Mouse (Mus musculus) ES-E14 (cell line): Measurements from ENCODE around the gene Anapc13. TPM values are rescaled to one million over a fixed set of nuclear protein-coding genes. Genes with fewer than 3 reads are reported as not detected.

Experiments
- DNase-seq: peaks from one replicate; pipeline ENCODE4 v3.0.0-alpha.2; 2013; ENCODE audit warnings: low read depth, low spot score
- H3K27ac ChIP-seq: 2 replicates; pipeline ENCODE4 v1.5.1; 2012; ENCODE audit warnings: low read depth, mild to moderate bottlenecking, low read length, moderate library complexity, mixed read lengths; ENCODE audit not compliant: poor library complexity, insufficient read depth, severe bottlenecking
- H3K36me3 ChIP-seq: 2 replicates; pipeline ENCODE4 v1.6.1; 2012; ENCODE audit warnings: mild to moderate bottlenecking, low read length, moderate library complexity, mixed read lengths; ENCODE audit not compliant: control insufficient read depth, poor library complexity, insufficient read depth, severe bottlenecking
- H3K4me1 ChIP-seq, 2 experiments: fragments of 150-350 bp in 1 of 2; sonication (generic) in 1 of 2; 2 replicates each; pipeline ENCODE4 v1.6.1; 2012; ENCODE audit warnings: low read length in 2 of 2, mild to moderate bottlenecking in 1 of 2, mixed read lengths in 1 of 2; ENCODE audit not compliant: control insufficient read depth in 2 of 2, insufficient read depth in 2 of 2, poor library complexity in 1 of 2
- H3K4me3 ChIP-seq, 2 experiments: fragments of 150-350 bp in 1 of 2; sonication (generic) in 1 of 2; 2 replicates each; pipeline ENCODE4 v1.5.1; 2012; ENCODE audit warnings: low read length in 2 of 2, low read depth in 1 of 2, mild to moderate bottlenecking in 1 of 2, mixed read lengths in 1 of 2; ENCODE audit not compliant: insufficient read depth in 1 of 2, poor library complexity in 1 of 2, severe bottlenecking in 1 of 2
- H3K9ac ChIP-seq: 2 replicates; pipeline ENCODE4 v1.6.1; 2012; ENCODE audit warnings: low read depth, mild to moderate bottlenecking, low read length, mixed read lengths; ENCODE audit not compliant: poor library complexity, insufficient read depth, severe bottlenecking
- H3K9me3 ChIP-seq: fragments of 150-350 bp; sonication (generic); 2 replicates; pipeline ENCODE4 v1.6.1; 2012; ENCODE audit warnings: low read depth, mild to moderate bottlenecking, low read length; ENCODE audit not compliant: control insufficient read depth, insufficient read depth
- CHD2 ChIP-seq: IDR thresholded peaks from 2 replicates; pipeline ENCODE4 v1.6.1; 2014; ENCODE audit warnings: mild to moderate bottlenecking, low read depth, low read length, inconsistent platforms
- HCFC1 ChIP-seq: IDR thresholded peaks from 2 replicates; pipeline ENCODE4 v1.6.1; 2012; ENCODE audit warnings: low read length, inconsistent platforms, borderline replicate concordance; ENCODE audit not compliant: insufficient read depth
- MAFK ChIP-seq: IDR thresholded peaks from 2 replicates; pipeline ENCODE4 v1.6.1; 2014; ENCODE audit warnings: mild to moderate bottlenecking, low read depth, low read length, inconsistent platforms; ENCODE audit not compliant: insufficient read depth
- ZC3H11A ChIP-seq: IDR thresholded peaks from 2 replicates; pipeline ENCODE4 v1.6.1; 2012; ENCODE audit warnings: low read depth, mild to moderate bottlenecking, inconsistent platforms, low read length, borderline replicate concordance
- ZNF384 ChIP-seq: IDR thresholded peaks from 2 replicates; pipeline ENCODE4 v1.6.1; 2012; ENCODE audit warnings: low read depth, low read length, inconsistent platforms
- in situ Hi-C, 2 experiments: fragments of 600-800 bp; cut with MboI; formaldehyde crosslinking; loops; one replicate each; pipeline ENCODE4 v1.15.1; 2025; ENCODE audit warnings: low sequenced_read_pairs in 2 of 2, inconsistent platforms in 1 of 2; ENCODE audit not compliant: unreplicated experiment in 2 of 2
- total RNA-seq: library from RNA; depleted of rRNA; stranded (reverse); fragments of 300-350 nt; gene quantifications from 2 replicates; pipeline ENCODE4 v1.2.3, GENCODE M21; 2012

The Anapc13 gene
- total RNA-seq, 1 experiment: 103 TPM

DNA sequence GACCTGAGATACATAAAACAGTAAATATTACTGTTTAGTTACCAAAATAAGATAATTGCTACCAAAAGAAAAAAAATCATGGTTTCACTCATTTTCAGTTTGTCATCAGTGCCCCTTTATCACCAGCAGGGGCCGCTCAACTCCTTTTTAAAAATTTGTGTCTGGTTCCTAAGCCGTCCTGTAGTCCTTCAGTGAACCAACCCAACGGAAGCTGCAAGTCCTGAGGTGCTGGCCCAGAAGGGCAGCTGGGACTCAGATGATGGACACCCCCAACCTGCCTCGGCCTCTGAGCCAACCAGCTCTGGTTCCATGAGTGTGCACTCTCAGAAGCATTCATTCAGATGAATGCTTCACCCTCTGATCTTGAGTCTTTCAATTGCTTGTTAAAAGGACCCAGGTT, 10.5 kb downstream of the Anapc13 start:
- peaks cover 9% of the 10 kb centered on the region; the same call in 1 of the 2 replicates for H3K36me3 ChIP-seq
- peak; percentile 56 for DNase-seq
- no peak overlapping the region for H3K9ac ChIP-seq
- no peak overlapping the region for H3K4me3 ChIP-seq
- no peak overlapping the region for H3K27ac ChIP-seq
- peaks cover 0 to 6% of the 10 kb centered on the region in 2 experiments; a peak in 1 of 4 replicates for H3K4me1 ChIP-seq
- in situ Hi-C loops: loop anchor here (5.0 to 10.0 kb wide), 3 partner anchors 141 to 228 kb away; no protein-coding TSS in a partner anchor
- TF ChIP-seq ZNF384: peak; percentile 50; the same call in 1 of the 2 replicates
- peak; percentile 98 for TF ChIP-seq ZC3H11A
- TF ChIP-seq CHD2: no peak
- no peaks in the 10 kb centered on the region for H3K9me3 ChIP-seq

DNA sequence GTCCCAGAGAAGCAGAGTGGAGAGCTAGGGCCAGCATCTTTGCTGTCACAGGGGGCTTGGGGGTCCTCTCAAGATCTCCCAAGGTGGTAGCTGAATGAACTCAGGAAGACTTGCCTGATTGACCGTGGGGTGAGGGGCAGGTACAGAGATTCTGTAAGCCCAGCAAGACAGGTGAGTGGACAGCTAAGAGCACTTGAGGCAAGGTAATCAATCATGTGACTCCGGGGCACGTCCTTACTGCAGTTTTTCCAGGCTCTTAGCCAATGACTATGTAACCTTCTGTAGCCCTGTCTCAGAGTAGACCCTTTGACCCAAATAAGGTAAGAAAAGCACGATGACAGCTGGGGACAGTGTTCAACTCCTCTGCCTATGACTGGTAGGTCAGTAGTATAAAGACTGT, 11.0 kb downstream of the Anapc13 start:
- Histone ChIP-seq H3K9ac (no peak overlapping the region), H3K36me3 (peaks cover 9% of the 10 kb centered on the region; the same call in 1 of the 2 replicates), H3K4me3 (no peak overlapping the region), H3K9me3 (no peaks in the 10 kb centered on the region), H3K27ac (no peak overlapping the region), H3K4me1 (peaks cover 0 to 6% of the 10 kb centered on the region in 2 experiments; a peak in 1 of 4 replicates)
- in situ Hi-C loops: loop anchor here (5.0 to 10.0 kb wide), 3 partner anchors 140 to 228 kb away; no protein-coding TSS in a partner anchor
- DNase-seq: no peak
- TF ChIP-seq MAFK: no peak
- TF ChIP-seq HCFC1: no peak
- TF ChIP-seq ZC3H11A: no peak
- no peak for TF ChIP-seq CHD2
- no peak for TF ChIP-seq ZNF384

GRCm38 (mm10) chr9:102638963-102639362, 12.9 kb downstream of the Anapc13 start:
- H3K27ac ChIP-seq: no peak overlapping the region
- no peaks in the 10 kb centered on the region for H3K9me3 ChIP-seq
- in situ Hi-C loops: loop anchor here (5.0 to 10.0 kb wide), 3 partner anchors 138 to 226 kb away; no protein-coding TSS in a partner anchor
- no peak for TF ChIP-seq HCFC1
- no peak for TF ChIP-seq ZNF384
- no peak for TF ChIP-seq ZC3H11A
- TF ChIP-seq CHD2: no peak
- no peak for TF ChIP-seq MAFK
- no peak overlapping the region for H3K4me3 ChIP-seq
- H3K36me3 ChIP-seq: peaks cover 2% of the 10 kb centered on the region; the same call in 1 of the 2 replicates
- H3K4me1 ChIP-seq: peaks cover 0 to 6% of the 10 kb centered on the region in 2 experiments; a peak in 1 of 4 replicates
- no peak for DNase-seq
- H3K9ac ChIP-seq: no peak overlapping the region

DNA sequence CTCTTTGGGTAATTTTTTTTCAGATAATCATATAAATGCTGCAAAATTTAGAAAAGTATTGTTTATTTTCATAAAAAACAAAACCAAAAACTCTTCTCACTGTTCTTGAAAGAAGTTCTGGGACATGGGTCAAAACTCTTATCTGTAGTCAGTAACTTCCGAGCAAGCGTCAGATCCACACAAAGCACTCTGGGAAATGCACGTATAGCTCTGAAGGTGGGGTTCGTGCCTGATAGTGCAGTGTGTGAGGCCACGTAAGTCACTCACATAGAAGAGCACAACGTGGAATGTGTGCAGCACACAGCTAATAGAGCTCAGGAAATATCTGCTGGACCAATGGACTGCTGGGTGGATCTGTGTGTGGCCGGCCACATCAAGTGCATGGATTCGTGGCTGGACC, 13.4 kb downstream of the Anapc13 start:
- in situ Hi-C loops: loop anchor here (5.0 to 10.0 kb wide), 3 partner anchors 138 to 225 kb away; no protein-coding TSS in a partner anchor
- H3K9me3 ChIP-seq: no peaks in the 10 kb centered on the region
- no peak overlapping the region for H3K27ac ChIP-seq
- H3K4me1 ChIP-seq: peaks cover 0 to 6% of the 10 kb centered on the region in 2 experiments; a peak in 1 of 4 replicates
- no peaks in the 10 kb centered on the region for H3K36me3 ChIP-seq
- TF ChIP-seq CHD2 (no peak), HCFC1 (no peak), ZC3H11A (no peak), MAFK (no peak), ZNF384 (no peak)
- no peak for DNase-seq
- no peak overlapping the region for H3K4me3 ChIP-seq
- H3K9ac ChIP-seq: no peak overlapping the region

- Histone ChIP-seq H3K9me3 (no peaks in the 10 kb centered on the region), H3K9ac (no peak overlapping the region), H3K4me1 (peaks cover 0 to 6% of the 10 kb centered on the region in 2 experiments; a peak in 1 of 4 replicates), H3K4me3 (no peak overlapping the region), H3K36me3 (no peaks in the 10 kb centered on the region), H3K27ac (no peak overlapping the region)
- TF ChIP-seq ZC3H11A: no peak
- no peak for TF ChIP-seq HCFC1
- TF ChIP-seq CHD2: no peak
- no peak for TF ChIP-seq ZNF384
- no peak for TF ChIP-seq MAFK
- in situ Hi-C loops: no loop called here
- no peak for DNase-seq
Measured at GRCm38 (mm10) chr9:102641531-102641930, 15.4 kb downstream of the Anapc13 start.
